Mouse (Mus musculus) thymus, adult 2 months (tissue): ENCODE data around the gene Scd2.

Experiments used
- CTCF ChIP-seq: fragments of 200-500 bp; IDR thresholded peaks from 2 replicates; pipeline ENCODE4 v1.5.1; 2012; ENCODE audit warnings: mild to moderate bottlenecking, control low read depth, low read length, moderate library complexity, borderline replicate concordance; ENCODE audit not compliant: control insufficient read depth, poor library complexity, insufficient read depth; ENCODE audit errors: extremely low read depth
- POLR2A ChIP-seq: fragments of 200-500 bp; IDR thresholded peaks from 2 replicates; pipeline ENCODE4 v1.6.1; 2012; ENCODE audit warnings: mild to moderate bottlenecking, low read length, control low read depth, moderate library complexity; ENCODE audit not compliant: control insufficient read depth, poor library complexity, insufficient read depth; ENCODE audit errors: extremely low read depth

DNA sequence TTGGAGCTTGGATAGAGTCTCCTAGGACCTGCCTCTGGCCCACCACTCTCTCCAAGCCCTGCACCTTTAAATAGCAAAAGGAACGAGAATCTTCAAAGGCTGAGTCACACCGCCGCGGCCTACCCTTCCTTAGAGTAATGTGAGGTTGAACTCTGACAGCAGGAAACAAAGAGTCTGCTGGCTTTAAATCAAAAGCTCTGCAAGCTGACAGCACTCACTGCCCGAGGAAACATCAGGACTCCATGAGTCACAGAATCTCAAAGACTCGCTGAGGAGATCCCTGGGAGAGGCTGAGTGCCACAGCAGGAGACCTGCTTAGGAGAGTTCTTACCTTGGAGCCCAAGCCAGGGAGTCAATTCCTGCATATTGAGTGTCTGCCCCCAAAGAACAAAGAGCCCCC, 12.7 kb upstream of the Scd2 start:
- TF ChIP-seq POLR2A (peak; percentile 43; the same call in 1 of the 2 replicates), CTCF (no peak)
